21 mouse cellular contexts compared by ENCODE assay signal in genomic region chr1:90274968-90275651, GRCm38 (mm10).
A peak's percentile ranks its signal among the peaks of the same experiment; 100 is the strongest.
DNase-seq lines count a peak whose midpoint lies in the region; ATAC-seq and TF ChIP-seq lines count a peak whose summit lies in the region.
"Had no signal": no experiment of that assay in that cellular context is flagged by ENCODE, and none has a peak within 500 bp of the region (broad histone marks: within the 10 kb centered on the region; RNA-seq: fewer than 3 reads in every experiment).

No protein-coding gene starts in this region.

- peak overlapping the region; percentile 21; the same call in 1 of the 2 replicates for H3K27ac ChIP-seq in forebrain, embryonic 10.5 days
- no peak overlapping the region for H3K27ac ChIP-seq in forebrain, embryonic 15.5 days (replicated peaks)
- H3K27ac ChIP-seq in left cerebral cortex, adult 2 months, result peak overlapping the region; percentile 38
- H3K27ac ChIP-seq in liver, postnatal 0 days (ENCODE audit: low read depth), result peak overlapping the region; percentile 57
- H3K27ac ChIP-seq: embryonic facial prominence, embryonic 12.5 days; gastrocnemius, adult 2 months; hindbrain, embryonic 14.5 days; intestine, embryonic 15.5 days; kidney, embryonic 15.5 days; layer of hippocampus, adult 2 months; limb, embryonic 12.5 days; lung, embryonic 15.5 days; macrophage; midbrain, embryonic 12.5 days had no signal

- no peak overlapping the region for H3K4me2 ChIP-seq in forebrain, embryonic 15.5 days (replicated peaks)
- H3K4me2 ChIP-seq in liver, postnatal 0 days (ENCODE audit: low read depth, low read length), result no peak overlapping the region
- H3K4me2 ChIP-seq: embryonic facial prominence, embryonic 12.5 days; hindbrain, embryonic 14.5 days; intestine, embryonic 15.5 days; kidney, embryonic 15.5 days; limb, embryonic 12.5 days; lung, embryonic 15.5 days; midbrain, embryonic 12.5 days had no signal

- no peaks in the 10 kb centered on the region for H3K9me3 ChIP-seq in forebrain, embryonic 10.5 days
- no peaks in the 10 kb centered on the region for H3K9me3 ChIP-seq in forebrain, embryonic 15.5 days
- H3K9me3 ChIP-seq in liver, postnatal 0 days (ENCODE audit: low read length), result no peaks in the 10 kb centered on the region; the same call in 1 of the 2 replicates
- H3K9me3 ChIP-seq: intestine, embryonic 15.5 days; kidney, embryonic 15.5 days; limb, embryonic 12.5 days; lung, embryonic 15.5 days; midbrain, embryonic 12.5 days had no signal

- ATAC-seq in forebrain, embryonic 15.5 days (replicated peaks), result no peak
- ATAC-seq in erythroid progenitor cell, adult 5-6 weeks (replicated peaks; ENCODE audit: low FRiP score, poor library complexity, severe bottlenecking), result peak; percentile 86
- ATAC-seq in liver, postnatal 0 days, result peak; percentile 89
- ATAC-seq: intestine, embryonic 15.5 days had no signal

- H3K4me1 ChIP-seq in forebrain, embryonic 10.5 days, result peaks cover 14% of the 10 kb centered on the region
- H3K4me1 ChIP-seq in forebrain, embryonic 15.5 days, result peaks cover 14% of the 10 kb centered on the region
- no peaks in the 10 kb centered on the region for H3K4me1 ChIP-seq in liver, postnatal 0 days (ENCODE audit: insufficient read depth)
- H3K4me1 ChIP-seq: intestine, embryonic 15.5 days; lung, embryonic 15.5 days; midbrain, embryonic 12.5 days had no signal

- DNase-seq in forebrain, embryonic 10.5 days (ENCODE audit: extremely low spot score, low spot score), result no peak
- no peak for DNase-seq in left cerebral cortex, adult 2 months (ENCODE audit: extremely low spot score in 1 of 2, low spot score in 2 of 2)
- DNase-seq in left cerebral cortex, postnatal 14 days (ENCODE audit: low spot score in 2 of 2), result no peak
- peak; percentile 32 for DNase-seq in liver, postnatal 0 days
- DNase-seq in thymus, postnatal 36 days, result no peak
- DNase-seq in adrenal gland, adult 18-20 months (ENCODE audit: low spot score in 2 of 2), result no peak
- DNase-seq: adrenal gland, postnatal 10 days; cerebellum, adult 9-10 months; gastrocnemius, adult 2 months; retina, postnatal 1 day had no signal

- no peaks in the 10 kb centered on the region; the same call in 1 of the 2 replicates for H3K27me3 ChIP-seq in forebrain, embryonic 10.5 days (ENCODE audit: poor library complexity, severe bottlenecking)
- H3K27me3 ChIP-seq in forebrain, embryonic 15.5 days, result no peaks in the 10 kb centered on the region
- H3K27me3 ChIP-seq in liver, postnatal 0 days (ENCODE audit: insufficient read depth, low read length), result no peaks in the 10 kb centered on the region
- H3K27me3 ChIP-seq: embryonic facial prominence, embryonic 12.5 days; intestine, embryonic 15.5 days; midbrain, embryonic 12.5 days had no signal

- intact Hi-C loops in left cerebral cortex, adult 2 months (cut with DNase I), result loop anchor here (5.0 kb wide), 3 partner anchors 92 to 317 kb away; no protein-coding TSS in a partner anchor
- intact Hi-C loops in left cerebral cortex, postnatal 14 days (cut with DNase I), result no loop called here

- H3K4me3 ChIP-seq in forebrain, embryonic 10.5 days, result no peak overlapping the region
- H3K4me3 ChIP-seq in forebrain, embryonic 15.5 days, result no peak overlapping the region
- H3K4me3 ChIP-seq in left cerebral cortex, adult 2 months, result no peak overlapping the region
- H3K4me3 ChIP-seq in liver, postnatal 0 days (ENCODE audit: low read depth, low read length), result no peak overlapping the region
- H3K4me3 ChIP-seq: embryonic facial prominence, embryonic 12.5 days; gastrocnemius, adult 2 months; intestine, embryonic 15.5 days; kidney, embryonic 15.5 days; layer of hippocampus, adult 2 months; limb, embryonic 12.5 days; lung, embryonic 15.5 days; midbrain, embryonic 12.5 days had no signal

- H3K9ac ChIP-seq in forebrain, embryonic 15.5 days (replicated peaks), result no peak overlapping the region
- H3K9ac ChIP-seq in liver, postnatal 0 days (replicated peaks), result no peak overlapping the region
- H3K9ac ChIP-seq: embryonic facial prominence, embryonic 12.5 days; hindbrain, embryonic 14.5 days; intestine, embryonic 15.5 days; kidney, embryonic 15.5 days; limb, embryonic 12.5 days; lung, embryonic 15.5 days; midbrain, embryonic 12.5 days had no signal

- no peak for TF ChIP-seq CTCF in left cerebral cortex, adult 2 months (IDR thresholded peaks at IDR 0.05)
- no peak for TF ChIP-seq CTCF in liver, postnatal 0 days (IDR thresholded peaks at IDR 0.05; ENCODE audit: low read depth)

- 89% methylated on average over 9 of the region's 9 CpGs for WGBS in forebrain, embryonic 10.5 days
- WGBS in forebrain, embryonic 15.5 days, result 87% methylated on average over 9 of the region's 9 CpGs
- WGBS in liver, postnatal 0 days (ENCODE audit: insufficient replicate concordance), result 65% methylated on average over 9 of the region's 9 CpGs

- H3K36me3 ChIP-seq in forebrain, embryonic 10.5 days (replicated peaks), result no peaks in the 10 kb centered on the region
- no peaks in the 10 kb centered on the region for H3K36me3 ChIP-seq in forebrain, embryonic 15.5 days
- no peaks in the 10 kb centered on the region for H3K36me3 ChIP-seq in liver, postnatal 0 days (replicated peaks; ENCODE audit: insufficient read depth, low read length)
- H3K36me3 ChIP-seq: embryonic facial prominence, embryonic 12.5 days; intestine, embryonic 15.5 days; kidney, embryonic 15.5 days; limb, embryonic 12.5 days; lung, embryonic 15.5 days; midbrain, embryonic 12.5 days had no signal

- peak; percentile 77; the same call in 1 of the 2 replicates for TF ChIP-seq EP300 in liver, postnatal 0 days (IDR thresholded peaks at IDR 0.05; ENCODE audit: low read depth)
